Mouse (Mus musculus) MEL (cell line): ENCODE results near the gene Ccdc187.

Experiments used
- CTCF ChIP-seq, 3 experiments: IDR thresholded peaks in 2 of 3; conservative IDR thresholded peaks in 1 of 3; 2 replicates each; pipeline ENCODE4 v1.5.1; 2011 to 2012; ENCODE audit warnings: low read length in 3 of 3, low read depth in 2 of 3, mild to moderate bottlenecking in 2 of 3, improper control_type of control experiment in 1 of 3, inconsistent platforms in 1 of 3, mixed read lengths in 1 of 3, moderate library complexity in 1 of 3; ENCODE audit not compliant: control insufficient read depth in 1 of 3, insufficient read depth in 1 of 3, poor library complexity in 1 of 3, severe bottlenecking in 1 of 3
- E2F4 ChIP-seq: IDR thresholded peaks from 2 replicates; pipeline ENCODE4 v1.6.1; 2011; ENCODE audit warnings: low read depth, low read length, improper control_type of control experiment, borderline replicate concordance
- GATA1 ChIP-seq: IDR thresholded peaks from 2 replicates; pipeline ENCODE4 v1.6.1; 2011; ENCODE audit warnings: low read depth, low read length, improper control_type of control experiment
- MAX ChIP-seq: IDR thresholded peaks from 2 replicates; pipeline ENCODE4 v1.6.1; 2011; ENCODE audit warnings: low read length, improper control_type of control experiment
- MEF2A ChIP-seq: IDR thresholded peaks from 2 replicates; pipeline ENCODE4 v1.6.1; 2014; ENCODE audit warnings: low read depth, mild to moderate bottlenecking, inconsistent platforms, low read length, improper control_type of control experiment; ENCODE audit not compliant: poor library complexity, insufficient replicate concordance, severe bottlenecking; ENCODE audit errors: extremely low read depth
- ZNF384 ChIP-seq: IDR thresholded peaks from 2 replicates; pipeline ENCODE4 v1.6.1; 2012; ENCODE audit warnings: low read depth, mild to moderate bottlenecking, inconsistent platforms, low read length, improper control_type of control experiment

DNA sequence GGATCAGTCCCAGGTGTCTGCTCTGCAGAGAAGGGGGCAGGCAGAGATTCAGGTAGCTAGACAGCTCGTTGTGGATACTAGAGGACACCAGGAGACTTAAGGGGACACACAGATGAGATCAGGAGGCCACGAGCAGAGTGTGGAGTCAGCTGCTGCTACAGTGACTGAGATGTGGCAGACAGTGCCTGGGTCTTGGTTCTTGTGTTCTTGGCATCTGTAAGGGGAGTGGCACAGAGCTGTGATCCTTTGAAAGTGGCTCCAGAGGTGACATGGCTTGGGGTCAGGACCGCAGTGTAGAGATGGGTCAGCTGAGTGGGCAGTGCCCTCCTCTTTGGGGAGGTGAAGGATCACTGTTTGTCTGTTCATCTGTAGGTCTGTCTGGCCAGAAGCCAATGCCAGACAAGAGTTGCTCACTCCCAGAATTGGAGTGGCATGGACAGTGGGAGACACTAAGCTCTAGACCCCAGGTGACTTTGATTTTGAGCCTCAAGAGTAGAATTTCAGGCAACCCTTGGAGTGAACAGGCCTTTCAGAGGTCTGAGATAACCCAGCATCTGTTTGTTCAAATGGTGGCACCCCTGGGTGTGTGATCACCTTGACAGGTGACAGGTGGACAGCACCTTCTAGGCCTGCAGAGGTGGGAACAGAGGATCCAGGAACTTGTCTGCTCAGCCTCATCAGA, 23.8 kb upstream of the Ccdc187 start:
- no peak for TF ChIP-seq CTCF (IDR thresholded peaks at IDR 0.05 in 2 of 3, conservative IDR thresholded peaks at IDR 0.05 in 1 of 3; ENCODE audit: control insufficient read depth in 1 of 3, insufficient read depth in 1 of 3, low read depth in 2 of 3, low read length in 3 of 3, poor library complexity in 1 of 3, severe bottlenecking in 1 of 3)
- TF ChIP-seq ZNF384 = no peak
- no peak for TF ChIP-seq E2F4
- no peak for TF ChIP-seq MAX
- no peak for TF ChIP-seq GATA1
- TF ChIP-seq MEF2A = no peak
